Mouse (Mus musculus) monocyte, adult 2 months (primary cell): ENCODE measurements around the gene Cyp2c54.
"Not testable (repeated sequence)": the region's sequence is repeated elsewhere in the genome, so short reads cannot be mapped to it uniquely, and the experiment has no call there.

Source experiments
- DNase-seq, 2 experiments: peaks; one replicate each; pipeline ENCODE4 v3.0.0; 2022; ENCODE audit warnings: low spot score in 2 of 2, low read depth in 1 of 2

The Cyp2c54 gene

GRCm38 (mm10) chr19:40073701-40074100, at the start of gene Cyp2c54:
Cyp2c54 (minus strand) TSS chr19:40073827.
- DNase-seq, result no peak

- not testable (repeated sequence) for DNase-seq
These were observed 46.0 kb upstream of the Cyp2c54 start for GRCm38 (mm10) chr19:40119624-40120023.

DNA sequence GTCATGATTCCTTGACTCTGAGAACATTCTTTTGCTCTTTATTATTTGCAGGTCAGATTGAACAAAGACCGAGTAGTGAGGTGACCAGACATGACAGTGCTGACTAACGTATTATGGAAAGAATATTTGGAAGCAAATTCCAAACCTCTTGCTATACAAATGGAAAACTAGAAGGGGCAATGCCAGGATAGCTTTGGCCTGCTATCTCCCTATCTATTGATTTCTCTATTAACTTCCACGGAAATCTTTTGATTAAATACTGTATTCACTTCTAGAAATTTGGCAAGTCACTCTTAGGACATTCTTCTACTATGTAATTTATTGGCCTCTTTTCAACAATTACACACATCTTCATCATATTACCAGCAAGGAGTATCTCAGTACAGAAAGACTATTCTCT, 17.5 kb upstream of the Cyp2c54 start:
- no peak for DNase-seq

DNA sequence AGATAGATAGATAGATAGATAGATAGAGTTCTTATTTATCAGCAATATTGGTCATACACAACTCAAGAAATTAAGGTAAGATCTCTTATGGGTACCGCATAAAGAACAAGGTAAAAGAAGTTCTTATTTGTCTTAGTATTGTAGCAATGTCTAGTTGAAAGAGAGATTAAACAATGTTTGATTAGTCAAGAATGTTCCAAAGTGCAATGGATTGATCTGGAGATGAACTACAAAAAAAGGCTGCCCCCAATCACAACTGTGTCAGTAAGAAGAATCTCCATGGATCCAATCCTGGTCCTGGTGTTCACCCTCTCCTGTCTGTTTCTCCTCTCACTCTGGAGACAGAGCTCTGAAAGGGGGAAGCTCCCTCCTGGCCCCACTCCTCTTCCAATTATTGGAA, 15.8 kb upstream of the Cyp2c54 start, which contains the start of gene Cyp2c50:
Cyp2c50 (plus strand) TSS at position 268 of the 400 bp plus-strand sequence.
- not testable (repeated sequence) for DNase-seq

GRCm38 (mm10) chr19:40088381-40088780, 14.8 kb upstream of the Cyp2c54 start:
- no peak for DNase-seq

GRCm38 (mm10) chr19:39992140-39992539, 81.5 kb downstream of the Cyp2c54 start, which contains the start of gene Cyp2c37:
Cyp2c37 (plus strand) TSS chr19:39992424.
- DNase-seq, result not testable (repeated sequence)

DNA sequence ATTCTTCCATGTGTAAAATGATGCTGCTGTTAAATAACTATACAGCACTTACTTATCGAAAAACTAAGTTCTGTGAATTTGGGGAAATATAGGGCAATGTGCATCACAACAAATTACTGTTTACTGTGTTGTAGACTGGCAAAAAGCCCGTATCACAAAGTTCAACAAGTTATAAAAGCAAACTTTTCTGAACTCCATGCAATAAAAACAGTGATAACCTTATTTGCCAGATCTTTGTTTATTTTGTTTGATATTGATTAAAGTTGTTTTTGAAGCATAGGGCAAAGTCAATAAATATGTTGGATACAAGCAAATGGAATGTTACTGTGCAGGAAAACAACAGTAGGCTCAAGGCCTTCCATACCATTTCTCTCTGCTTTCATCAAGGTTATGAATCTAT, 84.2 kb downstream of the Cyp2c54 start:
- no peak for DNase-seq
